Mouse (Mus musculus) hindbrain, embryonic 13.5 days (tissue): ENCODE measurements around the gene Ccl9. TPM values are rescaled to one million over a fixed set of nuclear protein-coding genes. Genes with fewer than 3 reads are reported as not detected.
A peak's percentile ranks its signal among the peaks of the same experiment; 100 is the strongest.
"Not testable (repeated sequence)": the region's sequence is repeated elsewhere in the genome, so short reads cannot be mapped to it uniquely, and the experiment has no call there.

Experiments
- ATAC-seq: fragments of 200-750 bp; cut with Nextera tagmentation; 2 replicates; pipeline ENCODE4 v1.8.0; 2017; ENCODE audit warnings: moderate TSS enrichment; ENCODE audit not compliant: low FRiP score
- H3K27ac ChIP-seq: fragments of 300-500 bp; sonication (generic); 2 replicates; pipeline ENCODE4 v1.5.1; 2015; ENCODE audit warnings: inconsistent platforms, mild to moderate bottlenecking, moderate library complexity
- H3K27me3 ChIP-seq: fragments of 300-500 bp; sonication (generic); 2 replicates; pipeline ENCODE4 v1.6.1; 2015; ENCODE audit warnings: mild to moderate bottlenecking, inconsistent platforms
- H3K36me3 ChIP-seq: fragments of 300-500 bp; sonication (generic); 2 replicates; pipeline ENCODE4 v1.6.1; 2015; ENCODE audit warnings: mild to moderate bottlenecking, inconsistent platforms
- H3K4me1 ChIP-seq: fragments of 300-500 bp; sonication (generic); replicated peaks from 2 replicates; pipeline ENCODE4 v1.6.1; 2015; ENCODE audit warnings: inconsistent platforms
- H3K4me2 ChIP-seq: fragments of 300-500 bp; sonication (generic); 2 replicates; pipeline ENCODE4 v1.6.1; 2015; ENCODE audit warnings: inconsistent platforms, mild to moderate bottlenecking, moderate library complexity
- H3K4me3 ChIP-seq: fragments of 300-500 bp; sonication (generic); 2 replicates; pipeline ENCODE4 v1.5.1; 2015; ENCODE audit warnings: mild to moderate bottlenecking, inconsistent platforms
- H3K9ac ChIP-seq: fragments of 300-500 bp; sonication (generic); 2 replicates; pipeline ENCODE4 v1.6.1; 2015; ENCODE audit warnings: mild to moderate bottlenecking, inconsistent platforms
- H3K9me3 ChIP-seq: fragments of 300-500 bp; sonication (generic); 2 replicates; pipeline ENCODE4 v1.6.1; 2016; ENCODE audit warnings: inconsistent platforms
- WGBS: fragments of 180-500 bp; shearing (Covaris S2); methylation state at CpG from one replicate; pipeline ENCODE4 v1.1.7; 2015; 5-methylcytosine and 5-hydroxymethylcytosine counted together
- polyA plus RNA-seq: library from polyadenylated mRNA; unstranded; fragments of >200 nt; fragmentation: Nextera tagmentation; extraction: Ambion mirVana; gene quantifications from 2 replicates; pipeline ENCODE4 v1.2.1, GENCODE M21; 2015

The Ccl9 gene
- polyA plus RNA-seq, 1 experiment from 2014 or later = 4.1 TPM

DNA sequence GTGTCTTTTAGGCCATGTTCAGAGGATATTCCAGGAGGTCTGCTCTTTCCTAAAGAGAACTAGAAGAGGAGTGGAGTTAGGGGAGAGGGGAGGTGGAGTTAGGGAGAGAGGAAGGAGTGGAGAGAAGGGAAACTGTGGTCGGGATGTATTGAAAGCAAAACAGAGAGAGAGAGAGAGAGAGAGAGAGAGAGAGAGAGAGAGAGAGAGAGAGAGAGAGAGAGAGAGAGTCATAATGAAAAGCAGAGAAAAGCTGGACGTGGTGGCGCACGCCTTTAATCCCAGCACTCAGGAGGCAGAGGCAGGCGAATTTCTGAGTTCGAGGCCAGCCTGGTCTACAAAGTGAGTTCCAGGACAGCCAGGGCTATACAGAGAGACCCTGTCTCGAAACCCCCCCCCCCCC, 27.4 kb downstream of the Ccl9 start:
- WGBS = 83% methylated on average over 6 of the region's 7 CpGs

DNA sequence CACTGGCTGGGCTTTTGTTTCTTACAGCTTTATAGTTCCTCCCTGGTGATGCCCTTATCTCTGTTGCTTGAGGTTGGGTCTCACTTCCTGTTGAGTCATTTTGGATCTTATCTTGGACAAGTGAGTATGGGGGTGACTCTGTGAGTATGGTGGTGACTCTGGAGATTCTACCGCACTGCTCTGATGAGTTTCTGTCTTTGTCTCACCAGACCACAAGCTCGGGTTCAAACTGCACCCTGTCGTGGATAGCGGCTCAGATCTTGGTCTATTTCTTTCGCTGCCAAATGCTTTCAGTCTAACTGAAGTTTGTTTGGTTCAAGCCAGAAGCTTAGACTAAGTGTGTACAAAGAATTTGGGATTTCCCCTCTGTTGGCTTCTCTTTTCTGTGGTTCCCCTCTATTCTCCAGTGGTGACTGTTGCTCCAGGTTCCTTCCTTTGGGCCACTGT, 28.2 kb downstream of the Ccl9 start:
- ATAC-seq = no peak
- no peak overlapping the region for H3K27ac ChIP-seq
- WGBS = 92% methylated on average over 5 of the region's 5 CpGs
- no peak overlapping the region for H3K9ac ChIP-seq
- H3K27me3 ChIP-seq = no peaks in the 10 kb centered on the region
- no peak overlapping the region for H3K4me2 ChIP-seq
- no peaks in the 10 kb centered on the region for H3K9me3 ChIP-seq
- no peaks in the 10 kb centered on the region for H3K36me3 ChIP-seq
- H3K4me3 ChIP-seq = no peak overlapping the region
- H3K4me1 ChIP-seq = no peaks in the 10 kb centered on the region

More for the DNA sequence above, 27.4 kb downstream of the Ccl9 start:
- not testable (repeated sequence) for H3K9me3 ChIP-seq, H3K4me2 ChIP-seq, H3K4me1 ChIP-seq, H3K27me3 ChIP-seq, H3K27ac ChIP-seq, H3K9ac ChIP-seq, H3K4me3 ChIP-seq, ATAC-seq, H3K36me3 ChIP-seq

DNA sequence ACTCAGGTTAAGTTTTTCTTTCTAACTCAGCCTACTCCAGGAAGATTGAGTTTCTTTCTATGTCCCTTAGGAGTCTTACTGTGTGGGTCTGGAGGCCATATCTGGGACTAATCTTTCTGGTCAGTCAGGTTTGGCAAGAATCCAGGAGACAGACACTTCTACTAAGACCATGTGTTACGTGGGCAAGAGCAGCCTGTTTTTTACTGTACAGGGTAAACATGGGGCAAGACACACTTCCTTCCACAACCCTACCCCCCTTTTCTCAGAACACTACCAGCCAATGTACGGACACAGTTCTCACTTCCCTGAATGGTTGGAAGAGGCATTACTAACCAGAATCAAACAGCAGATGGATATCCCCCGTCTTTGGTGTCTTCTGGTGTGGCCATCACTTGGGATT, 34.2 kb downstream of the Ccl9 start:
- 72% methylated on average over 3 of the region's 3 CpGs for WGBS
- no peak for ATAC-seq

DNA sequence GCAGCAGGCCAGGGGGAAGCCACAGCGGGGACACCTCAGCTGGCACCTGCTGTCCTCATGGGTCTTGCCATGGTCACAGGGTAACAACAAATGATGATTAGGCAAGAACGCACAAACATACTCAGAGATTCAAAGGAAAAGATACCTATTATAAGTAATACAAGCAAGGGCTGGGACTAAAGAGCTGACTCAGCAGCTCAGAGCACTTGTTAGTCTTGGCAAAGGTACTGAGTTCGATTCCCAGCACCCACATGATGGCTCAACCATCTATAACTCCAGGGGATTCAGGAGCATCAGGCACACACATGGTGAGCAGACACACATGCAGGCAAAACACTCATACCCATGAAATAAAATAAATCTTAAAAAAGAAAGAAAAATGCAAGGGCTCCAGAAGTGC, 37.0 kb downstream of the Ccl9 start:
- no peak for ATAC-seq
- 87% methylated on average over 3 of the region's 3 CpGs for WGBS
- Histone ChIP-seq H3K9me3 (no peaks in the 10 kb centered on the region), H3K4me3 (no peak overlapping the region), H3K27ac (no peak overlapping the region), H3K4me2 (no peak overlapping the region), H3K9ac (no peak overlapping the region), H3K27me3 (no peaks in the 10 kb centered on the region), H3K4me1 (no peaks in the 10 kb centered on the region), H3K36me3 (no peaks in the 10 kb centered on the region; the same call in 1 of the 2 replicates)

More for the DNA sequence above, 34.2 kb downstream of the Ccl9 start:
- no peak overlapping the region for H3K9ac ChIP-seq
- H3K4me3 ChIP-seq = no peak overlapping the region
- H3K36me3 ChIP-seq = no peaks in the 10 kb centered on the region; the same call in 1 of the 2 replicates
- H3K27ac ChIP-seq = no peak overlapping the region
- no peaks in the 10 kb centered on the region for H3K4me1 ChIP-seq
- H3K27me3 ChIP-seq = no peaks in the 10 kb centered on the region
- H3K9me3 ChIP-seq = no peaks in the 10 kb centered on the region
- no peak overlapping the region for H3K4me2 ChIP-seq

DNA sequence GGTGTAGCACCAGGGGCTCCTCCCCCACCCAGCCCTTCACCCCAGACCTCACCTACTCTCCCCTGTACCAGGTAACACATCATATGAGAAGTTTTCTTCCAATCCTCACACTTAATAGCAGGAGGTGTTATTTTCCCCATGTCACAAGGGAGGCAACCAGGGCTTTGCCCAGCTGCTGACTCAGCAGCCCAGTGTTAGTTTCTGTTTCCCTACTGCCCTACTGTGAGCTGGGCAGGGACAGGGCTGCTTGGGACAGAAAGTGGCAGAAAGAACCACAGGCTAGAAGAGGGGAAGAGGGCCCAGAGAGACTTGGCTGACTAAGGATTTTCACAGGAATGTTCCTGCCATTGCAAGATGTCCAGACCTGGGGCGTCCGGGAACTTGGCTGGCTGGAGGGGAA, 37.5 kb downstream of the Ccl9 start:
- 88% methylated on average over 2 of the region's 2 CpGs for WGBS

DNA sequence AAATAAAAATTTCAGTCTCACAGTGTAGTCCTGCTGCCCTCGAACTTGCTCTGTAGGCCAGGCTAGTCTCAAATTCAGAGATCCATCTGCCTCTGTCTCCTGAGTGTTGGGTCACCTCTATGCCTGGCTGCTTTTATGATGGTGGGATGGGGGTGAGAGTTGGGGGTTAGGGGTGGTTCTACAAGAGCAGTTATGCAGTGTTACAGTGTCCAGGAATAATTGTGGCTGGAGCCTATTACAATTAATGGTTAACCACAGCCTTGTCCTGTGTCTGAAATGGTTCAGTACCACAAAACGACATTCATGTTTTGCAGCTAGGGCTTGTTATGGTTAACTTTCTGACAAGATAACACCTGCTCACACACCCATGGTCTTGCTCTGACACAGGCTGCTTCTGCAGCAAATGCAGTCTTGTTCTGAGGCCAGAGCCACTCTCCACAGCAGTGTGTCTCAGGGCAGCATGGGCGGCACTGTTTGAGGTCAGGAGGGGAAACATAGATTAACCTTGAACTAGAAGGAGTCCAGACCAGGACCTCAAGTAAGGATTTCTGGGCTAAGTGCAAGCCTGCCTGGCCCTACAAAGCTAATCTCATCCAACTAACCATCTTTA, 39.6 kb downstream of the Ccl9 start:
- Histone ChIP-seq H3K9ac (no peak overlapping the region), H3K27ac (no peak overlapping the region), H3K4me1 (peaks cover 6% of the 10 kb centered on the region), H3K36me3 (no peaks in the 10 kb centered on the region; the same call in 1 of the 2 replicates), H3K27me3 (no peaks in the 10 kb centered on the region), H3K4me3 (no peak overlapping the region), H3K9me3 (no peaks in the 10 kb centered on the region), H3K4me2 (no peak overlapping the region)
- no peak for ATAC-seq
- WGBS = 86% methylated on average over 3 of the region's 3 CpGs

More for the DNA sequence above, 37.5 kb downstream of the Ccl9 start:
- Histone ChIP-seq H3K4me2 (no peak overlapping the region), H3K36me3 (no peaks in the 10 kb centered on the region; the same call in 1 of the 2 replicates), H3K27ac (no peak overlapping the region), H3K27me3 (no peaks in the 10 kb centered on the region), H3K9me3 (no peaks in the 10 kb centered on the region), H3K9ac (no peak overlapping the region), H3K4me1 (no peaks in the 10 kb centered on the region), H3K4me3 (no peak overlapping the region)
- ATAC-seq = no peak

DNA sequence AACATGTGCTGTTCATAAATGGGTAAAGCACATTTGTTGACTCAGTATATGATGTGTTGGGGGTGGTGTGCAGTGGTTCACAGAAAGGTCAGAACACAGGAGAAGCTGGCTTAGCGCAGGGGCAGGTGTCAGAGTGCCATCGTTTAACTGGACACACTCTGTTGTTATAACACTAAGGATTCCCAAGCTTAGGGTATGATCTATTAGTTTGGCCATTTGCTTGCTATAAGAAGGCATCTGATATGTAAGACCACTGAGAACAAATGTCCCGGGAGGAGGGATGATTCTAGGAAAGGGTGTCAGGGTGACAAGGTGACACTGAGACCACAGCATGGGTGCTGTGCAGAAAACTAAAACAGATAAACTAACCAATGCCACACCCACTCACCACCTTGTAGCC, 41.6 kb downstream of the Ccl9 start:
- 90% methylated on average over 3 of the region's 3 CpGs for WGBS
- no peak overlapping the region for H3K9ac ChIP-seq

DNA sequence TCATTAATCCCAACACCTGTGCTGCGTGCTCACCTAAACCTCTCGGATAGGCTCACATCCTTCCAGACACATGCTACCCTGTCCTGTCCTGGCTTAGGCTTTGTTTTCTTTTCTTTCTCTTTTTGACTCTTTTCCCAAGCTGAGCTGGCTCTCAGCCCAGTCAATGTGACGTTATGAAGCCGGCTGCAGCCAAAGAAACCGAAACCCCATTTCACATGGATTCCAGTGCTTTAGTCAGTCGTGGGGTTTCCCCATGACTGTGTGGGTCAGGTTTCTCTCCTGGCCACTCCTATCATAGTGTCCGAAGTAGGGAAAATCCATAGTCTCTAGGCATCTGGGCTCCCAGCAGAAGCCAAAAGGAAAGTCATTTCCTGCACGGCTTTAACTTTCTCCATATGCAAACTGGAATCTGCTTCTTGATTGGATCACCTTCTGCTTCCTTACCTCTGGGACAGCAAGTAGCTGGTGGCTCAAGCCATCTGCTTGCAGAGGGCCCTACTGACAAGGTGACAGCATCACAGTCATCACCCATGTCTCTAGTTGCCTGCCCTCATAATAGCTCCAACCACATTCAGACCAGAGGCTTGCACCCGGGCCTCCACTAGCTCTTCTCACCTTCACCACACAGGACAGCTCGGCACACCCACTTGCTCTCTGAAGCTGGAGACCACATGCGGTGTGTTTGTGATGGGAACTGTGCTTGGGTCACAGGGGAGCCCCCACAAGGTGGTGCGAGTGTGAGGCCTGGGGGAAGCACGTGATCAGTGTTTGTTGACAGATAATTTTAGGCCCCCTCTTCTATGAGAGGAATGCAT, 43.6 kb downstream of the Ccl9 start:
- H3K9me3 ChIP-seq = no peaks in the 10 kb centered on the region
- H3K27ac ChIP-seq = no peak overlapping the region
- no peak for ATAC-seq
- H3K4me3 ChIP-seq = no peak overlapping the region
- WGBS = 56% methylated on average over 13 of the region's 13 CpGs
- H3K4me2 ChIP-seq = peak overlapping the region; percentile 6; the same call in 1 of the 2 replicates
- no peaks in the 10 kb centered on the region for H3K36me3 ChIP-seq
- H3K9ac ChIP-seq = no peak overlapping the region
- peaks cover 6% of the 10 kb centered on the region for H3K4me1 ChIP-seq
- H3K27me3 ChIP-seq = no peaks in the 10 kb centered on the region

More for the DNA sequence above, 41.6 kb downstream of the Ccl9 start:
- Histone ChIP-seq H3K9me3 (no peaks in the 10 kb centered on the region), H3K36me3 (no peaks in the 10 kb centered on the region), H3K27ac (no peak overlapping the region), H3K4me3 (no peak overlapping the region), H3K4me1 (peaks cover 6% of the 10 kb centered on the region), H3K4me2 (no peak overlapping the region), H3K27me3 (no peaks in the 10 kb centered on the region)
- no peak for ATAC-seq

DNA sequence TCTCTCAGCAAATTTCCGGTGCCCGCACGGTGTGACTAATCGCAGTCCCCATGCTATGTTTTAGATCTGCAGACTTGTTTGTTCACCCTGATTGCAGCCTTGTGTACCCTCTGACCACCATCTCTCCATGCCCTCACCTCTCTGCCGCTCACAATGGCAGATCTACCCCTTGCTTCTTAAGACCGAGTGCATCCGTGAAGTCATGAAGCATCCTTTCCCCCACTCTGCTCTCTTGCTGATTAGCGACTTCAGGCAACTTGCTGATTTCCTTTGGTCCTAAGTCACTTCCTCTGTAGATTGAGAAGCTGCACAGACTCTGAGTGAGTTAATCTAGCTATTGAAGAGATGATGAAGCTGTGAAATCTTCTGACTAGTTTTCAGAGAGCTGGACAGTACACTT, 44.3 kb downstream of the Ccl9 start:
- Histone ChIP-seq H3K4me3 (no peak overlapping the region), H3K27me3 (no peaks in the 10 kb centered on the region), H3K27ac (no peak overlapping the region), H3K9ac (no peak overlapping the region), H3K9me3 (no peaks in the 10 kb centered on the region), H3K4me1 (peaks cover 9% of the 10 kb centered on the region), H3K36me3 (no peaks in the 10 kb centered on the region), H3K4me2 (0 out of 2 replicates have a peak overlapping the region, but pooled peaks have one; percentile 6)
- WGBS = 88% methylated on average over 8 of the region's 8 CpGs
- ATAC-seq = no peak

DNA sequence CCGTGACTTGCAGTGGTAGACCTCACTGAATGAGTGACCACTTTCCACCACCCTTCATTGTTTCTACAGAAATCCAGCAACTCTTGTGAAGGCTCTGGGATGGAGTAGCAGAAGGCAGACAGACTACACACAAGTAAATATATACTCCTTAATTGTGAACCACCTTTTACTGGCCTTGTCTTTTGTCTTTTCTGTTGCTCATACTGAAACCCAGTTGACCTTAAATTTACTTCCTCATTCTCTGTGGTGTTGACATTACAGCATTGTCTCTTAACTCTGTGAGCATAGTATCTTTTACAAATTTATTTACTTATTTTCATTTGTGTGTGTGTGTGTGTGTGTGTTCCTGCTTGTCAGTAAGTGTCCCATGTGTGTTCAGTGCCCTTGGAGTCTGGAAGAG, 45.2 kb downstream of the Ccl9 start:
- Histone ChIP-seq H3K36me3 (peaks cover 2% of the 10 kb centered on the region; the same call in 1 of the 2 replicates), H3K4me2 (no peak overlapping the region), H3K27me3 (no peaks in the 10 kb centered on the region), H3K9me3 (no peaks in the 10 kb centered on the region), H3K4me1 (peaks cover 9% of the 10 kb centered on the region), H3K27ac (no peak overlapping the region), H3K4me3 (no peak overlapping the region), H3K9ac (no peak overlapping the region)
- WGBS = 98% methylated on average over 1 of the region's 1 CpGs
- ATAC-seq = no peak

DNA sequence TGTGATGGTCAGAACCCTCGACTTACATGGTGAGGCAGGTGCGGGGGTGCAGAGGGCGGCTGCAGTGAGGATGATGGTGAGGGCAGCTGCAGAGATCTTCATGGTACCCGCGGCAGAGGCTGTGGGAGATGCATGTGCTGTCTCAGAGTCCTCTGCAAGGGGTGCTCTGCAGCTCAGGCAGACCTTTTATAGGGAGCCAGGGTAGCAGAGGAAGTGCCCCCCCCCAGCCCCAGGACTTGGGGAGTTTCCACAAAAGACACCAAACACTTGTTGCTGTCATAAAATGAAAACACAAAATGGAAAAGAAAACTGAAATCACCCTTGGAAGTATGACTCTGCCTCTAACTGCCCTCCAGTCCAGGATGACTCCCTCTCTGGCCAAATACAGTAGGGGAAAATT, 48.1 kb downstream of the Ccl9 start, which contains the start of gene Ccl5:
Ccl5 (minus strand) TSS at position 159 of the 400 bp plus-strand sequence.
- WGBS = 88% methylated on average over 5 of the region's 5 CpGs

DNA sequence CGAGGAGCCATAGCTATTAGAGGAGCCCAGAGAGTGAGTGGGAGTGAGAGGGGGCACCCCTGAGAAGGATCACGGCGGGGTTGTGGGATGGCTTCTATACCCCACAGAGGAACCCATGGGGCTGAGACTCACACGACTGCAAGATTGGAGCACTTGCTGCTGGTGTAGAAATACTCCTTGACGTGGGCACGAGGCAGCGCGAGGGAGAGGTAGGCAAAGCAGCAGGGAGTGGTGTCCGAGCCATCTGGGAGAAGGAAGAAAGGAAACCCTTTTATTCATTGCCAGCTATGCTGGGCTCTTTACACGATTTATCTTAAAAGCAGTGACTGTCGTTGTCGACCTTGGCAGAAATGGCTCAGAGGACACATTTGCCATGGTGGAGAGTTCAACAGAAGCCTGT, 49.4 kb downstream of the Ccl9 start:
- 0 out of 2 replicates have a peak, but pooled peaks cover 3% of the 10 kb centered on the region for H3K4me1 ChIP-seq
- no peak overlapping the region for H3K4me2 ChIP-seq
- no peaks in the 10 kb centered on the region for H3K9me3 ChIP-seq
- H3K27me3 ChIP-seq = no peaks in the 10 kb centered on the region
- H3K4me3 ChIP-seq = no peak overlapping the region
- ATAC-seq = no peak
- peaks cover 9% of the 10 kb centered on the region; the same call in 1 of the 2 replicates for H3K36me3 ChIP-seq
- whole genome bisulfite sequencing = 70% methylated on average over 12 of the region's 12 CpGs
- H3K9ac ChIP-seq = no peak overlapping the region
- no peak overlapping the region for H3K27ac ChIP-seq

More for the DNA sequence above, 48.1 kb downstream of the Ccl9 start, which contains the start of gene Ccl5:
- H3K4me3 ChIP-seq = no peak within 1 kb of the TSS
- H3K4me1 ChIP-seq = peaks cover 9% of the 10 kb centered on the region
- no peak within 1 kb of the TSS for H3K4me2 ChIP-seq
- H3K9ac ChIP-seq = no peak within 1 kb of the TSS
- H3K36me3 ChIP-seq = peaks cover 9% of the 10 kb centered on the region; the same call in 1 of the 2 replicates
- H3K27ac ChIP-seq = no peak within 1 kb of the TSS
- no peaks in the 10 kb centered on the region for H3K9me3 ChIP-seq
- H3K27me3 ChIP-seq = no peaks in the 10 kb centered on the region
- ATAC-seq = no peak
